Mouse (Mus musculus) ES-CJ7 (cell line): ENCODE data around the gene Rnf111.
A peak's percentile ranks its signal among the peaks of the same experiment; 100 is the strongest.
"Not testable (repeated sequence)": the region's sequence is repeated elsewhere in the genome, so short reads cannot be mapped to it uniquely, and the experiment has no call there.

Experiments
- DNase-seq: peaks from one replicate; pipeline ENCODE4 v3.0.0; 2011; ENCODE audit warnings: low read depth, low spot score

Gene Rnf111

GRCm38 (mm10) chr9:70503626-70504041 lies at the start of gene Rnf111:
Gene Rnf111 (minus strand): TSS chr9:70503725.
- peak; percentile 96 for DNase-seq

- peak; percentile 71 for DNase-seq
These were observed 48.7 kb upstream of the Rnf111 start for GRCm38 (mm10) chr9:70552233-70552632.

GRCm38 (mm10) chr9:70551524-70551923 lies 48.0 kb upstream of the Rnf111 start:
- DNase-seq: no peak

- DNase-seq: no peak
These were observed 44.8 kb upstream of the Rnf111 start for GRCm38 (mm10) chr9:70548304-70548703.

- DNase-seq: not testable (repeated sequence)
These were observed 43.1 kb upstream of the Rnf111 start for GRCm38 (mm10) chr9:70546576-70546975.

- no peak for DNase-seq
These were observed 41.3 kb upstream of the Rnf111 start for GRCm38 (mm10) chr9:70544831-70545230.

- no peak for DNase-seq
These were observed 40.5 kb upstream of the Rnf111 start for GRCm38 (mm10) chr9:70543985-70544384.

GRCm38 (mm10) chr9:70543048-70543880 lies 39.7 kb upstream of the Rnf111 start:
- peak; percentile 34 for DNase-seq

GRCm38 (mm10) chr9:70542305-70543041 lies 38.9 kb upstream of the Rnf111 start, which contains the start of gene Sltm:
Gene Sltm (plus strand): TSS chr9:70542754.
- DNase-seq: peak; percentile 96

- DNase-seq: peak; percentile 44
These were observed 38.1 kb upstream of the Rnf111 start for GRCm38 (mm10) chr9:70541584-70541983.

- DNase-seq: no peak
These were observed 29.8 kb upstream of the Rnf111 start for GRCm38 (mm10) chr9:70533328-70533727.

GRCm38 (mm10) chr9:70524366-70524765 lies 20.8 kb upstream of the Rnf111 start:
- no peak for DNase-seq

GRCm38 (mm10) chr9:70523813-70524212 lies 20.3 kb upstream of the Rnf111 start:
- no peak for DNase-seq

- DNase-seq: no peak
These were observed 17.1 kb upstream of the Rnf111 start for GRCm38 (mm10) chr9:70520651-70521050.

- no peak for DNase-seq
These were observed 8.2 kb upstream of the Rnf111 start for GRCm38 (mm10) chr9:70511681-70512080.

- peak; percentile 40 for DNase-seq
These were observed 7.6 kb upstream of the Rnf111 start for GRCm38 (mm10) chr9:70510998-70511583.

- no peak for DNase-seq
These were observed 6.5 kb upstream of the Rnf111 start for GRCm38 (mm10) chr9:70509906-70510525.

GRCm38 (mm10) chr9:70506787-70507186 lies 3.3 kb upstream of the Rnf111 start:
- DNase-seq: no peak

GRCm38 (mm10) chr9:70506186-70506585 lies 2.7 kb upstream of the Rnf111 start:
- no peak for DNase-seq

- no peak for DNase-seq
These were observed 416 bp downstream of the Rnf111 start for GRCm38 (mm10) chr9:70503015-70503603.

- no peak for DNase-seq
These were observed 1.1 kb downstream of the Rnf111 start for GRCm38 (mm10) chr9:70502284-70503014.
